Mouse (Mus musculus) embryonic facial prominence, embryonic 11.5 days (tissue): ENCODE data around the gene Chil1. TPM values are rescaled to one million over a fixed set of nuclear protein-coding genes. Genes with fewer than 3 reads are reported as not detected.

Experiments
- ATAC-seq: fragments of 200-750 bp; cut with Nextera tagmentation; replicated peaks from 2 replicates; pipeline ENCODE4 v1.8.0; 2017; ENCODE audit warnings: low read depth; ENCODE audit not compliant: insufficient number of reproducible peaks, low FRiP score, low TSS enrichment
- DNase-seq: peaks from one replicate; pipeline ENCODE4 v3.0.0-alpha.2; 2015; ENCODE audit warnings: low spot score
- H3K27ac ChIP-seq: fragments of 300-500 bp; sonication (generic); replicated peaks from 2 replicates; pipeline ENCODE4 v1.5.1; 2014; ENCODE audit warnings: mild to moderate bottlenecking, low read depth, low read length, control low read depth
- H3K27me3 ChIP-seq: fragments of 300-500 bp; sonication (generic); 2 replicates; pipeline ENCODE4 v1.6.1; 2014; ENCODE audit warnings: mild to moderate bottlenecking, low read length, moderate library complexity, mixed read lengths; ENCODE audit not compliant: control insufficient read depth, insufficient read depth
- H3K36me3 ChIP-seq: fragments of 300-500 bp; sonication (generic); replicated peaks from 2 replicates; pipeline ENCODE4 v1.6.1; 2014; ENCODE audit warnings: low read depth, mild to moderate bottlenecking, low read length, moderate library complexity, mixed read lengths; ENCODE audit not compliant: control insufficient read depth, insufficient read depth
- H3K4me1 ChIP-seq: fragments of 300-500 bp; sonication (generic); 2 replicates; pipeline ENCODE4 v1.6.1; 2014; ENCODE audit warnings: low read length, mixed read lengths; ENCODE audit not compliant: control insufficient read depth, insufficient read depth
- H3K4me2 ChIP-seq: fragments of 300-500 bp; sonication (generic); 2 replicates; pipeline ENCODE4 v1.6.1; 2014; ENCODE audit warnings: low read depth, mild to moderate bottlenecking, control low read depth, low read length, moderate library complexity
- H3K4me3 ChIP-seq: fragments of 300-500 bp; sonication (generic); 2 replicates; pipeline ENCODE4 v1.5.1; 2014; ENCODE audit warnings: low read depth, low read length, control low read depth
- H3K9ac ChIP-seq: fragments of 300-500 bp; sonication (generic); replicated peaks from 2 replicates; pipeline ENCODE4 v1.6.1; 2014; ENCODE audit warnings: mild to moderate bottlenecking, control low read depth, low read length
- H3K9me3 ChIP-seq: fragments of 300-500 bp; sonication (generic); replicated peaks from 2 replicates; pipeline ENCODE4 v1.6.1; 2016; ENCODE audit warnings: mild to moderate bottlenecking, low read length, inconsistent platforms, mixed read lengths; ENCODE audit not compliant: control insufficient read depth
- WGBS: fragments of 180-500 bp; shearing (Covaris S2); extraction: QIAGEN DNeasy Blood & Tissue Kit; methylation state at CpG from one replicate; pipeline ENCODE4 v1.1.7; 2014; 5-methylcytosine and 5-hydroxymethylcytosine counted together
- polyA plus RNA-seq: library from polyadenylated mRNA; unstranded; fragments of >200 nt; fragmentation: Nextera tagmentation; extraction: Ambion mirVana; gene quantifications from 2 replicates; pipeline ENCODE4 v1.2.1, GENCODE M21; 2014

The Chil1 gene
- polyA plus RNA-seq, 1 experiment from 2014 or later = 0.97 TPM

GRCm38 (mm10) chr1:134213405-134213804 lies 31.4 kb downstream of the Chil1 start:
- DNase-seq (no peak), ATAC-seq (no peak)
- WGBS = 67% methylated on average over 7 of the region's 7 CpGs
- Histone ChIP-seq H3K9me3 (no peaks in the 10 kb centered on the region), H3K27me3 (no peaks in the 10 kb centered on the region), H3K4me1 (peaks cover 2% of the 10 kb centered on the region; the same call in 1 of the 2 replicates), H3K9ac (no peak overlapping the region), H3K4me3 (no peak overlapping the region), H3K36me3 (no peaks in the 10 kb centered on the region), H3K4me2 (no peak overlapping the region), H3K27ac (no peak overlapping the region)

- 52% methylated on average over 7 of the region's 7 CpGs for WGBS
- no peak for ATAC-seq
These were observed 33.1 kb downstream of the Chil1 start for GRCm38 (mm10) chr1:134215059-134215458.

GRCm38 (mm10) chr1:134215751-134216628 lies 34.0 kb downstream of the Chil1 start:
- H3K27ac ChIP-seq = no peak overlapping the region; the same call in 1 of the 2 replicates
- H3K4me2 ChIP-seq = no peak overlapping the region
- peak overlapping the region; percentile 23; the same call in 1 of the 2 replicates for H3K9ac ChIP-seq
- H3K36me3 ChIP-seq = no peaks in the 10 kb centered on the region
- no peak overlapping the region for H3K4me3 ChIP-seq
- no peak for ATAC-seq
- no peak for DNase-seq
- H3K4me1 ChIP-seq = peaks cover 2% of the 10 kb centered on the region; the same call in 1 of the 2 replicates
- H3K9me3 ChIP-seq = no peaks in the 10 kb centered on the region
- WGBS = 40% methylated on average over 11 of the region's 11 CpGs
- no peaks in the 10 kb centered on the region for H3K27me3 ChIP-seq

More at GRCm38 (mm10) chr1:134215059-134215458, 33.1 kb downstream of the Chil1 start:
- Histone ChIP-seq H3K27ac (no peak overlapping the region), H3K4me1 (peaks cover 2% of the 10 kb centered on the region; the same call in 1 of the 2 replicates), H3K27me3 (no peaks in the 10 kb centered on the region), H3K4me3 (no peak overlapping the region), H3K36me3 (no peaks in the 10 kb centered on the region), H3K4me2 (no peak overlapping the region), H3K9ac (no peak overlapping the region), H3K9me3 (no peaks in the 10 kb centered on the region)
- DNase-seq = no peak

- no peaks in the 10 kb centered on the region for H3K36me3 ChIP-seq
- H3K27me3 ChIP-seq = no peaks in the 10 kb centered on the region
- DNase-seq (no peak), ATAC-seq (no peak)
- H3K4me1 ChIP-seq = peaks cover 2% of the 10 kb centered on the region; the same call in 1 of the 2 replicates
- WGBS = 89% methylated on average over 2 of the region's 2 CpGs
- no peak overlapping the region for H3K9ac ChIP-seq
- H3K4me3 ChIP-seq = no peak overlapping the region
- no peaks in the 10 kb centered on the region for H3K9me3 ChIP-seq
- no peak overlapping the region for H3K4me2 ChIP-seq
- no peak overlapping the region for H3K27ac ChIP-seq
These were observed 34.6 kb downstream of the Chil1 start for GRCm38 (mm10) chr1:134216629-134216971.

- no peak overlapping the region for H3K4me2 ChIP-seq
- 0 out of 2 replicates have a peak, but pooled peaks cover 2% of the 10 kb centered on the region for H3K4me1 ChIP-seq
- H3K36me3 ChIP-seq = no peaks in the 10 kb centered on the region
- no peak for DNase-seq
- H3K4me3 ChIP-seq = no peak overlapping the region
- H3K9me3 ChIP-seq = no peaks in the 10 kb centered on the region
- no peak overlapping the region for H3K9ac ChIP-seq
- ATAC-seq = no peak
- 69% methylated on average over 12 of the region's 12 CpGs for WGBS
- no peaks in the 10 kb centered on the region for H3K27me3 ChIP-seq
- H3K27ac ChIP-seq = no peak overlapping the region
These were observed 35.1 kb downstream of the Chil1 start for GRCm38 (mm10) chr1:134217028-134217481.

- Histone ChIP-seq H3K27ac (no peak overlapping the region), H3K4me2 (no peak overlapping the region), H3K27me3 (no peaks in the 10 kb centered on the region), H3K9me3 (no peaks in the 10 kb centered on the region), H3K36me3 (no peaks in the 10 kb centered on the region), H3K4me1 (0 out of 2 replicates have a peak, but pooled peaks cover 2% of the 10 kb centered on the region), H3K4me3 (no peak overlapping the region), H3K9ac (no peak overlapping the region)
- WGBS = 71% methylated on average over 3 of the region's 3 CpGs
- ATAC-seq = no peak
- DNase-seq = no peak
These were observed 36.0 kb downstream of the Chil1 start for GRCm38 (mm10) chr1:134217942-134218341.

GRCm38 (mm10) chr1:134219608-134220007 lies 37.6 kb downstream of the Chil1 start:
- Histone ChIP-seq H3K27ac (no peak overlapping the region), H3K4me2 (no peak overlapping the region)
- WGBS = 73% methylated on average over 5 of the region's 5 CpGs

GRCm38 (mm10) chr1:134221172-134221571 lies 39.2 kb downstream of the Chil1 start:
- H3K27me3 ChIP-seq = no peaks in the 10 kb centered on the region
- H3K4me3 ChIP-seq = no peak overlapping the region
- WGBS = 92% methylated on average over 1 of the region's 1 CpGs
- no peak overlapping the region for H3K27ac ChIP-seq
- H3K9ac ChIP-seq = no peak overlapping the region
- no peak for ATAC-seq
- no peaks in the 10 kb centered on the region for H3K9me3 ChIP-seq
- no peak for DNase-seq
- H3K4me1 ChIP-seq = no peaks in the 10 kb centered on the region
- no peaks in the 10 kb centered on the region for H3K36me3 ChIP-seq
- no peak overlapping the region for H3K4me2 ChIP-seq

More at GRCm38 (mm10) chr1:134219608-134220007, 37.6 kb downstream of the Chil1 start:
- no peak for ATAC-seq
- Histone ChIP-seq H3K9ac (no peak overlapping the region), H3K4me3 (no peak overlapping the region), H3K27me3 (no peaks in the 10 kb centered on the region), H3K9me3 (no peaks in the 10 kb centered on the region), H3K4me1 (0 out of 2 replicates have a peak, but pooled peaks cover 2% of the 10 kb centered on the region), H3K36me3 (no peaks in the 10 kb centered on the region)
- DNase-seq = no peak
